Mouse (Mus musculus) lung, postnatal 36 days (tissue): ENCODE data around the gene Kansl1.

Source experiments
- DNase-seq: peaks from one replicate; pipeline ENCODE4 v3.0.0; 2022; ENCODE audit warnings: mixed read lengths

Kansl1 gene

DNA sequence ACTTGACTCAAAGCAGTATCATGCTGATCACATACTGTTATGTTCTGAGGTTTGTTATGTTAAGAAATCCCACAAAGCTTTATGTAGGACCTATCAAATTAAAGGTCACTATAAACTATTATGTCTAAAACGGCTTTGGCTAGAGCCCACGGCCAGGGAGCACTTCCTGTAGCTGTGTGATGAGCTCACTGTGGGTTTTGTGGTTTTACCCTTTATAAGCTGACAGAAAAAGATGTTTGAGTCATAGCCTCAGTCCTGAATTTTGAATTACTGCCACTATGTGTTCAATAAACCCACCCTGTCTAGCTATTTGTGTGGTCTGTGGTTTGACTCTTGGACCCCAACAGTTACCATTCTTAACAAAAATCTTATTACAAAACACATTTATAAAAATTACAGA, 106.9 kb downstream of the Kansl1 start:
- peak; percentile 43 for DNase-seq

DNA sequence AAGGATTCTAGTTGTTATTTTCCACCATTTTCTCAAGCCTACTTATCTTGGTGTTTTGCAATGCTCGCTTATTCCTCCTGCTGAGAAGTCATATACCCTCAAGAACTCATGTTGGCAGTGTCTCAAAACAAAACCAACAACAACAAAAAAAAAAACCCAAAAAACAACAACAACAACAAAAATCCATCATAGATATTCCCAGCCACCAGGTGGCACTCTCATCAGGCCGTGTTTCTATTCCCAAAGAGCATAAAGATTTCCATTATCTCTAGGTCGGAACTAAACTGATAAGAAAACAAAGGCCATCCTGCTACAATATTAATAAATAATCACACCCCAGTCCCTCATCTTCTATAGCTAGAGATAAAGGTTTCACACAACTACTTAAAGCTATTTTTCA, 121.7 kb downstream of the Kansl1 start:
- peak; percentile 64 for DNase-seq

- no peak for DNase-seq
Observed at GRCm38 (mm10) chr11:104334946-104335345, 133.7 kb downstream of the Kansl1 start.

DNA sequence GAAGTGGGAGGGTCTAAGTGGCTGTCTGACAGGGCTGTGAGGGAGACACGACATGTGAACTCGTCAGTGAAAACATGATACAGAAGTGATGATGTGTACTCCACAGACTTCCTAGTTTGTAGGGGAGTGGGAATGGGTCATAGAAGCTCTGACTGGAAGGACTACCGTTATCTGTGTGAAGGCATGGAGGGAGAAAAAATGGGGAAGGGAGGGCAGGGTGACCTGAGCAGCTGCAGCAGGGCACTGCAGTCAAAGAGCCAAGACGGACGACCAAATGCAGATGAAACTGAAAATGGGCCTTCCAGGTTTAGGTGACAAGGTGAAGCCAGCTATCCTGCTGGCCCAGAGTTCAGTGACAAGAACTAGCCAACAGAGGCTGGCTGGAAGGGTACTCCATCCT, 134.5 kb downstream of the Kansl1 start:
- DNase-seq: no peak

DNA sequence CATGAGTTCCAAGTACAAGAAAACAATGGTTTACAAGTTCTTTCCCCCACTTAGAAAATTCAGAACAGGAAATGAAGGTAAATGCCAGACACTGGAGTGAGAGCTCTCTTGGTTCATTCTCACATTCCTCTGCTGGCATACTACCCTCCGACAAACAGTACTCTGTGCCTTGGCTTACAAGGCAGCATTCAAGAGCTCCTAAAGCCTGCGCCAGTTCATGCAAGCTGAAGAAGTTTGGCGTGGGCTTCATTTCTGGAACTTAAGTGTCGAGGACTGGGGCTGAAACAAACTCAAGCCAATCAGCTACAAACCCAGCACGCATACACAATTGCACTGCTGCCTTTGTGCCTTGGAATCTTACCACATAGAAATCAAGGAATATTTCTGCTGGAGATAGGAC, 136.6 kb downstream of the Kansl1 start:
- peak; percentile 26 for DNase-seq

GRCm38 (mm10) chr11:104331208-104331607, 137.5 kb downstream of the Kansl1 start:
- no peak for DNase-seq

- no peak for DNase-seq
Observed at GRCm38 (mm10) chr11:104330151-104330550, 138.5 kb downstream of the Kansl1 start.

DNA sequence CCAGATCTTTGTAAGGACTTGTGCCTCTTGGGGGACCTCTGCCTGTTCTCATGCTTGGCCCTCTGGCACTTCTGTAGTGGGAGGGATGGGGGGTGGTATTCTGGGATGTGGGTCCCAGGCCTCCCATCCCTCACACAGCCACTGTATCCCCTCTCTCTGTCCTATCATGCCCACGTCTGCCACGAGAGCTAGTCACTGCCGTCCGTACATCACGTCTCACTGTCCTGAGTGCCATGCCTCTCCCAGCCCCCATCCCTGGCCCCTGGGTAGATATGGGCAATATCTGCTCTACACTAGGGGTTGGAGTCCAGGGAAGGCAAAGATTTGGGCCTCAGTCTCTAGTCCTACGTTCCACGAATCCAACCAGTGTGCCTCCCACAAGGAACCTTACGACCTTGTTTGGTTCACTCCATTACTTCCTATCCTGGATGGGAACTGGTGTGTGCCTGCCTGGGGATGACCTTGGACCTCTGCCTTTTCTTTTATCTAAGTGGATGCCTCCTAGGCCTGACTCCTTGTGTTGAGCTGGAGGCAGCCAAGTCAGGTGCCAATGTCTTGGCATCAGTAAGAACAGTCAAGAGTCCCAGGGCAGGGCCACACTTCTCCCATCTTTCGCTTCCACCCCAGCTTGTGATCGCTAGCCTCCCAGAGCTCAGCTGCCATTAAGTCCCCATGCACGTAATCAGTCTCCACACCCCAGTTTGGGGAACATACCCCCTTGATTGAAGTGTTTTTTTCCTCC, 139.3 kb downstream of the Kansl1 start:
- DNase-seq: no peak

DNA sequence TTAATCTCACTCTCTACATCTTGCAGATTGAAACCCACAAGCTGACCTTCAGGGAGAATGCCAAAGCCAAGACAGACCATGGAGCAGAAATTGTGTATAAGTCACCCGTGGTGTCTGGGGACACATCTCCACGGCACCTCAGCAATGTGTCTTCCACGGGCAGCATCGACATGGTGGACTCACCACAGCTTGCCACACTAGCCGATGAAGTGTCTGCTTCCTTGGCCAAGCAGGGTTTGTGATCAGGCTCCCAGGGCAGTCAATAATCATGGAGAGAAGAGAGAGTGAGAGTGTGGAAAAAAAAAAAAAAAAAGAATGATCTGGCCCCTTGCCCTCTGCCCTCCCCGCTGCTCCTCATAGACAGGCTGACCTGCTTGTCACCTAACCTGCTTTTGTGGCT, 140.7 kb downstream of the Kansl1 start:
- no peak for DNase-seq

DNA sequence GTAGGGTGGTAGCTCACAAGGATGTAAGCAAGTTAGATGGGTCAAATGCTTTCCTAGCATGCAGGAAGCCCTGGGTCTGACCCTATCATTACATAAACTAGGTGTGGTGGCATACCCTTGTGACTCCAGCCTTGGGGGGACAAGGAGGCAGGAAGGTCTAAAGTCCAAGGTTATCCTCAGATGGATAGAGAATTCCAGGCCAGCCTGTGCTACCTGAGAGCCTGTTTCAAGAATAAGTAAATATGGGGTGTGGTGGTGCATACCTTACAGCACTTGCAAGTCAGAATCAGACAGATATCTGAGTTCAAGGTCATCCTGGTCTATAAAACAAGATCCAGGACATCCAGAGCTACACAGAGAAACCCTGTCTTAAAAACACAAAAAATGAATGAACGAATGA, 141.2 kb downstream of the Kansl1 start:
- DNase-seq: no peak

- no peak for DNase-seq
Observed at GRCm38 (mm10) chr11:104322142-104322541, 146.5 kb downstream of the Kansl1 start.

DNA sequence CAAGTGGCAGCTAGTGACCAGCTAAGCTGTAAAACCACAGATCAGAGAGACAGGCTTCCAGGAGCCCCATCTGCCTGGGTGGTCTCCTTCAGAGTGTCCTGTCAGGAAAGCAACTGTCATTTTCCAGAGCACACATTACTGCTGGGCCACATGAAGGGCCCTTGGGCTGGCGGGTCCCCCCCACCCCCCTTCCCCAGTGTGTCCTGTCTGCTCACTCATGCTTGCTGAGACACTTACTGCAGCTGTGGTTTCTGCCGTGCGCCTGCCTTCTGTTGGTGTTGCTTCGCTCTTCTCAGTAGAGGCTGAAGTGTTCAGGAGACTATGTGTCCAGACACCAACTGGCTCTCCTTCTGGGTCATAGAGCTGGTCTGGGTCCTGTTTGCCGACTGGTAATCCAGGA, 148.2 kb downstream of the Kansl1 start:
- no peak for DNase-seq

GRCm38 (mm10) chr11:104318940-104319781, 149.5 kb downstream of the Kansl1 start:
- DNase-seq: peak; percentile 55

- no peak for DNase-seq
Observed at GRCm38 (mm10) chr11:104317631-104318030, 151.0 kb downstream of the Kansl1 start.

GRCm38 (mm10) chr11:104316685-104317400, 151.8 kb downstream of the Kansl1 start:
- peak; percentile 75 for DNase-seq

- peak; percentile 83 for DNase-seq
Observed at GRCm38 (mm10) chr11:104315703-104316102, 153.0 kb downstream of the Kansl1 start.

GRCm38 (mm10) chr11:104311643-104312042, 157.0 kb downstream of the Kansl1 start:
- DNase-seq: no peak

- peak; percentile 34 for DNase-seq
Observed at GRCm38 (mm10) chr11:104310226-104310887, 158.3 kb downstream of the Kansl1 start.

GRCm38 (mm10) chr11:104309377-104310225, 159.1 kb downstream of the Kansl1 start:
- no peak for DNase-seq

DNA sequence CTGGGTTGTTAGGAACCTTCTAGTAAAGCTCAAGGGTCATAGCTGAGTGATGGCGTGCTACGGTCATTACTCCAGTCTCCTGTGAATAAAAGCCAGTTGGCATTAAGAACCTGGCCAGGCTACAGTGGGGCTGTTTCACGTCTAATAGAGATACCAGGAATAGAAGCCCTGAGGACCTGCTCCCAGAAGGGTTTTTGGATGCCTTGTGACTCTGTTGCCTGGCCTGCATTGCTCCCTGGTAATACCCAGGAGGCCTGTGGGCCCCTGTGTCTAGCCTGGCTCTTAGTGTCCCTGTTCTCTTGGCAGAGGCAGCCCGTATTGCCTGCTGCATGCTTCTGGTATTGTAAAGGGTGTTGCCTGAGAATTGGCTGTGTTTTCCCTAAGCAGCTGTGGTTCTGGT, 161.5 kb downstream of the Kansl1 start:
- no peak for DNase-seq

DNA sequence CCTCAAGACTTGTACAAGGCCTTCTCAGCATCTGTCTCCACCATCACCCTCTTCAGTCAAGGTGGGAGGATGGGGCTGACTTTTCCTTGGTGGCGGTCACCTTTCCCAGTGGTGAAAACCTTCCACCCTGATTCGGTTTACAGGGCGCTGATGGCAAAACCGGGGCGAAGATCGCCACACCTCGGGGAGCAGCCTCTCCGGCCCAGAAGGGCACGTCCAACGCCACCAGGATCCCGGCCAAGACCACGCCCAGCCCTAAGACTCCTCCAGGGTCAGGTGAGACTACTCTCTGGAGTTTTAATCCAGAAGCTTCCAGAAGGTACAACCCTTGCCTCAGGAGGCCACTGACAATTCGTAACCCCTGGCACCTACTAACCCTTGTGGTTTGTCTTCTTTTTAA, 162.2 kb downstream of the Kansl1 start:
- no peak for DNase-seq

GRCm38 (mm10) chr11:104305711-104306110, 162.9 kb downstream of the Kansl1 start:
- DNase-seq: no peak
